Mouse (Mus musculus): ENCODE data around the gene Trabd2b.

- TF ChIP-seq ZNF384 (IDR thresholded peaks at IDR 0.05; ENCODE audit: low read depth, low read length) (no peak), HCFC1 (IDR thresholded peaks at IDR 0.05; ENCODE audit: borderline replicate concordance, insufficient read depth, low read length) (no peak), CHD2 (IDR thresholded peaks at IDR 0.05; ENCODE audit: low read depth, low read length) (no peak), ZC3H11A (IDR thresholded peaks at IDR 0.05; ENCODE audit: borderline replicate concordance, low read depth, low read length) (no peak), MAFK (IDR thresholded peaks at IDR 0.05; ENCODE audit: insufficient read depth, low read depth, low read length) (no peak)
Observed at GRCm38 (mm10) chr4:114611166-114611929, 204.8 kb downstream of the Trabd2b start.

Measured in ES-E14 (cell line).